In the genomic region with DNA sequence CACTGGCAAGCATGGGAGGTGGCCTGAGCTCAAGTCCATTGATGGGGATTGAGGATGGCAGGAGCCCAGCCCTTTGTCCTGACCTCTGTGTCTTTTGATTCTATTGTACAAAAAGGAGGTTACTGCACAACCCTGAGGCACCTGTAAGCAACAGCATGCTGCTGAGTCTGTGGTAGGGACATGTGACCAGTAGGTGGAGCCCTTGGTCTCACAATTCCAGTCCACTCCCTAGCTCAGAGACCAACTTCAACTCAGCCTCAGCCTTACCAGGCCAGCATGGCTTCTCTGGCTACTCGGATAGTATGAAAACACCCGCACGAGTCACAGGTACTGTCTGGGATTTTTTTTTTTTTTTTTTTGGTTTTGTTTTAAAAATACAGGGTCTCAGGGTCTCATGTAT, we compare ENCODE assay signal across 8 mouse cellular contexts. TPM values are rescaled to one million over a fixed set of nuclear protein-coding genes. Genes with fewer than 3 reads are reported as not detected.
A peak's percentile ranks its signal among the peaks of the same experiment; 100 is the strongest.
DNase-seq lines count a peak whose midpoint lies in the region; ATAC-seq and TF ChIP-seq lines count a peak whose summit lies in the region.

No protein-coding gene starts in this region.

- peak; percentile 83 for TF ChIP-seq CTCF in C2C12 (IDR thresholded peaks at IDR 0.05; ENCODE audit: control insufficient read depth, insufficient read depth, insufficient read length)
- peak; percentile 91 for TF ChIP-seq CTCF in brain, embryonic 14.5 days (IDR thresholded peaks at IDR 0.05; ENCODE audit: borderline replicate concordance, extremely low read depth, insufficient read depth, insufficient read length)
- TF ChIP-seq CTCF in midbrain, postnatal 0 days (IDR thresholded peaks at IDR 0.05): peak; percentile 90

- no peak overlapping the region for H3K27ac ChIP-seq in heart, embryonic 11.5 days (ENCODE audit: low read depth, low read length)
- no peak overlapping the region for H3K27ac ChIP-seq in kidney, embryonic 15.5 days
- no peak overlapping the region for H3K27ac ChIP-seq in limb, embryonic 14.5 days (replicated peaks; ENCODE audit: low read depth, low read length)
- peak overlapping the region; percentile 47; the same call in 1 of the 2 replicates for H3K27ac ChIP-seq in midbrain, postnatal 0 days (ENCODE audit: low read depth, low read length)

- no peaks in the 10 kb centered on the region for H3K27me3 ChIP-seq in C2C12 (ENCODE audit: control insufficient read depth, insufficient read depth, insufficient read length)
- H3K27me3 ChIP-seq in heart, embryonic 11.5 days (ENCODE audit: control insufficient read depth, insufficient read depth, low read length): no peaks in the 10 kb centered on the region; the same call in none of the 2 replicates
- H3K27me3 ChIP-seq in kidney, embryonic 15.5 days: no peaks in the 10 kb centered on the region
- no peaks in the 10 kb centered on the region for H3K27me3 ChIP-seq in limb, embryonic 14.5 days (ENCODE audit: control insufficient read depth, insufficient read depth, low read length)
- H3K27me3 ChIP-seq in midbrain, postnatal 0 days (ENCODE audit: insufficient read depth, low read length): no peaks in the 10 kb centered on the region

- H3K79me3 ChIP-seq in C2C12 (ENCODE audit: low read depth): no peaks in the 10 kb centered on the region

- no peak overlapping the region for H3K9ac ChIP-seq in heart, embryonic 11.5 days (ENCODE audit: low read depth, low read length)
- no peak overlapping the region for H3K9ac ChIP-seq in kidney, embryonic 15.5 days
- H3K9ac ChIP-seq in limb, embryonic 14.5 days (ENCODE audit: low read depth, low read length, severe bottlenecking): no peak overlapping the region
- H3K9ac ChIP-seq in midbrain, postnatal 0 days (replicated peaks; ENCODE audit: low read length, poor library complexity, severe bottlenecking): no peak overlapping the region

- no peak overlapping the region for H3K4me2 ChIP-seq in heart, embryonic 11.5 days
- no peak overlapping the region for H3K4me2 ChIP-seq in kidney, embryonic 15.5 days
- no peak overlapping the region for H3K4me2 ChIP-seq in limb, embryonic 14.5 days (replicated peaks; ENCODE audit: low read depth, low read length, severe bottlenecking)
- H3K4me2 ChIP-seq in midbrain, postnatal 0 days (ENCODE audit: low read depth, low read length, poor library complexity, severe bottlenecking): no peak overlapping the region

- no peak overlapping the region for H3K4me3 ChIP-seq in C2C12 (ENCODE audit: insufficient read depth, poor library complexity, severe bottlenecking)
- H3K4me3 ChIP-seq in heart, embryonic 11.5 days (ENCODE audit: low read depth, low read length): no peak overlapping the region
- no peak overlapping the region for H3K4me3 ChIP-seq in kidney, embryonic 15.5 days (replicated peaks)
- no peak overlapping the region for H3K4me3 ChIP-seq in limb, embryonic 14.5 days (replicated peaks; ENCODE audit: low read length)
- H3K4me3 ChIP-seq in midbrain, postnatal 0 days (ENCODE audit: low read depth, low read length): no peak overlapping the region

- ATAC-seq in erythroblast, adult 5-6 weeks (replicated peaks; ENCODE audit: low FRiP score, poor library complexity, severe bottlenecking): peak; percentile 67
- peak; percentile 76 for ATAC-seq in heart, embryonic 11.5 days (replicated peaks; ENCODE audit: insufficient number of reproducible peaks, low FRiP score, low TSS enrichment)
- peak; percentile 89 for ATAC-seq in kidney, embryonic 15.5 days (replicated peaks; ENCODE audit: low FRiP score)
- peak; percentile 88 for ATAC-seq in limb, embryonic 14.5 days (ENCODE audit: low FRiP score, low read depth)
- peak; percentile 83 for ATAC-seq in midbrain, postnatal 0 days (ENCODE audit: low FRiP score)

- H3K9me3 ChIP-seq in heart, embryonic 11.5 days (replicated peaks; ENCODE audit: control insufficient read depth, low read length): no peaks in the 10 kb centered on the region
- no peaks in the 10 kb centered on the region for H3K9me3 ChIP-seq in kidney, embryonic 15.5 days (replicated peaks)
- no peaks in the 10 kb centered on the region for H3K9me3 ChIP-seq in limb, embryonic 14.5 days (ENCODE audit: control insufficient read depth, low read length)
- no peaks in the 10 kb centered on the region for H3K9me3 ChIP-seq in midbrain, postnatal 0 days (ENCODE audit: low read length)

- H3K79me2 ChIP-seq in C2C12 (ENCODE audit: control insufficient read depth, insufficient read depth): no peaks in the 10 kb centered on the region

- H3ac ChIP-seq in C2C12 (ENCODE audit: control insufficient read depth, insufficient read length, low read depth): no peak overlapping the region

- H3K4me1 ChIP-seq in heart, embryonic 11.5 days (ENCODE audit: control insufficient read depth, insufficient read depth, low read length): peaks cover 2% of the 10 kb centered on the region; the same call in 1 of the 2 replicates
- peaks cover 14% of the 10 kb centered on the region for H3K4me1 ChIP-seq in kidney, embryonic 15.5 days
- 0 out of 2 replicates have a peak, but pooled peaks cover 2% of the 10 kb centered on the region for H3K4me1 ChIP-seq in limb, embryonic 14.5 days (ENCODE audit: control insufficient read depth, insufficient read depth, low read length)
- H3K4me1 ChIP-seq in midbrain, postnatal 0 days (ENCODE audit: insufficient read depth, low read length): no peaks in the 10 kb centered on the region

- no peaks in the 10 kb centered on the region for H3K36me3 ChIP-seq in C2C12 (ENCODE audit: control insufficient read depth, insufficient read depth)
- no peaks in the 10 kb centered on the region for H3K36me3 ChIP-seq in heart, embryonic 11.5 days (ENCODE audit: control insufficient read depth, insufficient read depth, low read length)
- H3K36me3 ChIP-seq in kidney, embryonic 15.5 days: no peaks in the 10 kb centered on the region
- no peaks in the 10 kb centered on the region for H3K36me3 ChIP-seq in limb, embryonic 14.5 days (ENCODE audit: control insufficient read depth, insufficient read depth, low read length)
- H3K36me3 ChIP-seq in midbrain, postnatal 0 days (ENCODE audit: insufficient read depth, low read length): peaks cover 19% of the 10 kb centered on the region

- 2% methylated on average over 3 of the region's 3 CpGs for WGBS in heart, embryonic 11.5 days (ENCODE audit: insufficient replicate concordance)
- WGBS in kidney, embryonic 15.5 days: 2% methylated on average over 3 of the region's 3 CpGs
- 11% methylated on average over 3 of the region's 3 CpGs for WGBS in limb, embryonic 14.5 days
- 8% methylated on average over 3 of the region's 3 CpGs for WGBS in midbrain, postnatal 0 days

- TF ChIP-seq POLR2A in brain, embryonic 14.5 days (IDR thresholded peaks at IDR 0.05; ENCODE audit: borderline replicate concordance, extremely low read depth, insufficient read depth, insufficient read length, poor library complexity, severe bottlenecking): no peak
- TF ChIP-seq POLR2A in limb, embryonic 14.5 days (IDR thresholded peaks at IDR 0.05; ENCODE audit: borderline replicate concordance, extremely low read depth, insufficient read depth, insufficient read length): no peak

- DNase-seq in brain, embryonic 14.5 days (ENCODE audit: low read depth): peak; percentile 95
- peak; percentile 89 for DNase-seq in limb, embryonic 14.5 days (ENCODE audit: low spot score)
- peak; percentile 95 for DNase-seq in midbrain, postnatal 0 days (ENCODE audit: low spot score)
- peak; percentile 22 to 29 for DNase-seq in spleen, postnatal 36 days (ENCODE audit: low spot score in 2 of 2)

TF ChIP-seq in C2C12, 6 proteins besides CTCF, POLR2A, EP300 and RAD21:
- no peak for TF ChIP-seq FOSL1 (IDR thresholded peaks at IDR 0.05; ENCODE audit: insufficient read depth, low read length, poor library complexity, severe bottlenecking)
- TF ChIP-seq USF1 (IDR thresholded peaks at IDR 0.05; ENCODE audit: low read depth): peak; percentile 56

RNA-seq across cellular contexts. Expression of a gene that starts 27.5 kb away (rescaled TPM):
- 0.07 TPM for polyA plus RNA-seq in C2C12 (2012; fragmentation: generic; extraction: Trizol)
- polyA plus RNA-seq in brain, embryonic 14.5 days (2012; rRNA removed): 0.34 and 0.49 TPM in 2 replicates
- total RNA-seq in erythroblast, adult 5-6 weeks (2015; ENCODE audit: low replicate concordance): not detected in 2 replicates
- total RNA-seq in erythroblast, adult 5-6 weeks (2017; ENCODE audit: low replicate concordance): not detected in 2 replicates
- polyA plus RNA-seq in heart, embryonic 11.5 days (2014; fragmentation: Nextera tagmentation; extraction: Ambion mirVana): 0.37 and 0.39 TPM in 2 replicates
- polyA plus RNA-seq in kidney, embryonic 15.5 days (2015; fragmentation: Nextera tagmentation; extraction: Ambion mirVana): 0.04 and 0.08 TPM in 2 replicates
- polyA plus RNA-seq in limb, embryonic 14.5 days (2012; rRNA removed): 0.18 and 0.29 TPM in 2 replicates
- 0.18 TPM in 2 replicates for polyA plus RNA-seq in limb, embryonic 14.5 days (2014; fragmentation: Nextera tagmentation; extraction: Ambion mirVana)
- total RNA-seq in midbrain, postnatal 0 days (2014; rRNA removed): 0.66 and 0.85 TPM in 2 replicates
- 0.09 and 0.14 TPM in 2 replicates for polyA plus RNA-seq in midbrain, postnatal 0 days (2015; fragmentation: Nextera tagmentation; extraction: Ambion mirVana)

RNA-seq across cellular contexts. Expression of a gene that starts 38.7 kb away (rescaled TPM):
- 6.6 TPM for polyA plus RNA-seq in C2C12 (2012; fragmentation: generic; extraction: Trizol)
- 26.2 and 35.1 TPM in 2 replicates for polyA plus RNA-seq in brain, embryonic 14.5 days (2012; rRNA removed)
- total RNA-seq in erythroblast, adult 5-6 weeks (2015; ENCODE audit: low replicate concordance): 4.2 and 4.8 TPM in 2 replicates
- total RNA-seq in erythroblast, adult 5-6 weeks (2017; ENCODE audit: low replicate concordance): 3.3 and 3.7 TPM in 2 replicates
- 6.4 and 8.1 TPM in 2 replicates for polyA plus RNA-seq in heart, embryonic 11.5 days (2014; fragmentation: Nextera tagmentation; extraction: Ambion mirVana)
- polyA plus RNA-seq in kidney, embryonic 15.5 days (2015; fragmentation: Nextera tagmentation; extraction: Ambion mirVana): 10.2 and 12.9 TPM in 2 replicates
- 23.2 and 28.5 TPM in 2 replicates for polyA plus RNA-seq in limb, embryonic 14.5 days (2012; rRNA removed)
- polyA plus RNA-seq in limb, embryonic 14.5 days (2014; fragmentation: Nextera tagmentation; extraction: Ambion mirVana): 8.8 and 9.6 TPM in 2 replicates
- 11.5 and 15.3 TPM in 2 replicates for total RNA-seq in midbrain, postnatal 0 days (2014; rRNA removed)
- polyA plus RNA-seq in midbrain, postnatal 0 days (2015; fragmentation: Nextera tagmentation; extraction: Ambion mirVana): 6.6 and 7.1 TPM in 2 replicates

RNA-seq across cellular contexts. Expression of a gene that starts 48.5 kb away (rescaled TPM):
- polyA plus RNA-seq in C2C12 (2012; fragmentation: generic; extraction: Trizol): 2.5 TPM
- 18.6 and 23.2 TPM in 2 replicates for polyA plus RNA-seq in brain, embryonic 14.5 days (2012; rRNA removed)
- not detected in 2 replicates for total RNA-seq in erythroblast, adult 5-6 weeks (2015; ENCODE audit: low replicate concordance)
- not detected in 2 replicates for total RNA-seq in erythroblast, adult 5-6 weeks (2017; ENCODE audit: low replicate concordance)
- polyA plus RNA-seq in heart, embryonic 11.5 days (2014; fragmentation: Nextera tagmentation; extraction: Ambion mirVana): 7.5 and 10.0 TPM in 2 replicates
- 1.8 and 2.5 TPM in 2 replicates for polyA plus RNA-seq in kidney, embryonic 15.5 days (2015; fragmentation: Nextera tagmentation; extraction: Ambion mirVana)
- polyA plus RNA-seq in limb, embryonic 14.5 days (2012; rRNA removed): 7.4 and 9.9 TPM in 2 replicates
- 4.4 and 5.7 TPM in 2 replicates for polyA plus RNA-seq in limb, embryonic 14.5 days (2014; fragmentation: Nextera tagmentation; extraction: Ambion mirVana)
- 17.0 and 20.4 TPM in 2 replicates for total RNA-seq in midbrain, postnatal 0 days (2014; rRNA removed)
- polyA plus RNA-seq in midbrain, postnatal 0 days (2015; fragmentation: Nextera tagmentation; extraction: Ambion mirVana): 15.4 and 17.2 TPM in 2 replicates

Comparison
In these comparisons a context has a peak if more than half of its experiments do, and no peak if none do; other contexts are left out.
1. DNase-seq: peak in every context shown above with its lines; median percentile 95 in brain, embryonic 14.5 days; 95 in midbrain, postnatal 0 days; 89 in limb, embryonic 14.5 days; 26 in spleen, postnatal 36 days.